Mouse (Mus musculus) kidney, postnatal 36 days (tissue): ENCODE measurements around the gene Nudcd3.

ENCODE experiments used
- DNase-seq, 2 experiments: peaks; one replicate each; pipeline ENCODE4 v3.0.0; 2021 to 2022; ENCODE audit warnings: mixed read lengths in 2 of 2

Gene Nudcd3

GRCm38 (mm10) chr11:6177781-6178420 is 22.3 kb downstream of the Nudcd3 start:
- no peak for DNase-seq

- no peak for DNase-seq
Observed at GRCm38 (mm10) chr11:6175506-6175905, 24.7 kb downstream of the Nudcd3 start.

GRCm38 (mm10) chr11:6174719-6175118 is 25.5 kb downstream of the Nudcd3 start:
- no peak for DNase-seq

GRCm38 (mm10) chr11:6169041-6169663 is 31.1 kb downstream of the Nudcd3 start:
- DNase-seq, result no peak

- DNase-seq, result no peak
Observed at GRCm38 (mm10) chr11:6166351-6166750, 33.9 kb downstream of the Nudcd3 start.

GRCm38 (mm10) chr11:6165391-6166081 is 34.7 kb downstream of the Nudcd3 start:
- no peak for DNase-seq

- DNase-seq, result no peak
Observed at GRCm38 (mm10) chr11:6164781-6165180, 35.4 kb downstream of the Nudcd3 start.

GRCm38 (mm10) chr11:6163706-6164105 is 36.5 kb downstream of the Nudcd3 start:
- DNase-seq, result no peak

- no peak for DNase-seq
Observed at GRCm38 (mm10) chr11:6163062-6163461, 37.2 kb downstream of the Nudcd3 start.

- DNase-seq, result no peak
Observed at GRCm38 (mm10) chr11:6161549-6161948, 38.7 kb downstream of the Nudcd3 start.

- DNase-seq, result no peak
Observed at GRCm38 (mm10) chr11:6160663-6161271, 39.4 kb downstream of the Nudcd3 start.

- no peak for DNase-seq
Observed at GRCm38 (mm10) chr11:6159704-6160275, 40.4 kb downstream of the Nudcd3 start.

GRCm38 (mm10) chr11:6158515-6158914 is 41.7 kb downstream of the Nudcd3 start:
- DNase-seq, result no peak

GRCm38 (mm10) chr11:6157119-6157518 is 43.1 kb downstream of the Nudcd3 start:
- DNase-seq, result no peak

- DNase-seq, result peak in 1 of 2 experiments; percentile 27
Observed at GRCm38 (mm10) chr11:6156651-6157050, 43.6 kb downstream of the Nudcd3 start.

GRCm38 (mm10) chr11:6154211-6154701 is 46.0 kb downstream of the Nudcd3 start:
- no peak for DNase-seq

- DNase-seq, result no peak
Observed at GRCm38 (mm10) chr11:6152864-6153263, 47.4 kb downstream of the Nudcd3 start.

GRCm38 (mm10) chr11:6138233-6138950 is 61.8 kb downstream of the Nudcd3 start:
- no peak for DNase-seq

- DNase-seq, result no peak
Observed at GRCm38 (mm10) chr11:6132886-6133285, 67.3 kb downstream of the Nudcd3 start.

- DNase-seq, result no peak
Observed at GRCm38 (mm10) chr11:6130578-6130977, 69.6 kb downstream of the Nudcd3 start.

- no peak for DNase-seq
Observed at GRCm38 (mm10) chr11:6123605-6124120, 76.6 kb downstream of the Nudcd3 start.

GRCm38 (mm10) chr11:6122631-6123030 is 77.6 kb downstream of the Nudcd3 start:
- no peak for DNase-seq
